Mouse (Mus musculus) olfactory bulb, adult 2 months (tissue): ENCODE measurements around the gene Clspn.

Source experiments
- CTCF ChIP-seq: fragments of 200-500 bp; IDR thresholded peaks from 2 replicates; pipeline ENCODE4 v1.5.1; 2012; ENCODE audit warnings: low read depth, mild to moderate bottlenecking, low read length, moderate library complexity; ENCODE audit not compliant: insufficient read depth
- POLR2A ChIP-seq: fragments of 200-500 bp; IDR thresholded peaks from 2 replicates; pipeline ENCODE4 v1.6.1; 2012; ENCODE audit warnings: mild to moderate bottlenecking, low read depth, low read length, moderate library complexity; ENCODE audit not compliant: insufficient read depth

GRCm38 (mm10) chr4:126545703-126546102, 11.0 kb upstream of the Clspn start:
- no peak for TF ChIP-seq CTCF
- no peak for TF ChIP-seq POLR2A
